Mouse (Mus musculus) cerebellum, adult 11 months (tissue): ENCODE results near the gene Iqsec1.

Source experiments
- DNase-seq: peaks from one replicate; pipeline ENCODE4 v3.0.0; 2022

The Iqsec1 gene

GRCm38 (mm10) chr6:90778841-90779240 lies 209.6 kb downstream of the Iqsec1 start:
- no peak for DNase-seq

GRCm38 (mm10) chr6:90777302-90777701 lies 211.2 kb downstream of the Iqsec1 start:
- DNase-seq = no peak

- DNase-seq = no peak
Observed at GRCm38 (mm10) chr6:90775606-90776005, 212.9 kb downstream of the Iqsec1 start.

GRCm38 (mm10) chr6:90773811-90774233 lies 214.7 kb downstream of the Iqsec1 start:
- DNase-seq = peak; percentile 70

- no peak for DNase-seq
Observed at GRCm38 (mm10) chr6:90772120-90772519, 216.4 kb downstream of the Iqsec1 start.

GRCm38 (mm10) chr6:90768526-90768925 lies 220.0 kb downstream of the Iqsec1 start:
- DNase-seq = no peak

GRCm38 (mm10) chr6:90767874-90768273 lies 220.6 kb downstream of the Iqsec1 start:
- DNase-seq = no peak

GRCm38 (mm10) chr6:90764753-90765152 lies 223.7 kb downstream of the Iqsec1 start:
- DNase-seq = no peak

- DNase-seq = peak; percentile 69
Observed at GRCm38 (mm10) chr6:90763959-90764591, 224.4 kb downstream of the Iqsec1 start.

GRCm38 (mm10) chr6:90763295-90763694 lies 225.2 kb downstream of the Iqsec1 start:
- no peak for DNase-seq

GRCm38 (mm10) chr6:90762120-90762736 lies 226.3 kb downstream of the Iqsec1 start:
- DNase-seq = no peak

GRCm38 (mm10) chr6:90761301-90762056 lies 227.0 kb downstream of the Iqsec1 start:
- DNase-seq = no peak

GRCm38 (mm10) chr6:90760886-90761285 lies 227.6 kb downstream of the Iqsec1 start:
- DNase-seq = no peak

- peak; percentile 72 for DNase-seq
Observed at GRCm38 (mm10) chr6:90759754-90760153, 228.7 kb downstream of the Iqsec1 start.

- no peak for DNase-seq
Observed at GRCm38 (mm10) chr6:90758155-90758554, 230.3 kb downstream of the Iqsec1 start.

GRCm38 (mm10) chr6:90757427-90757883 lies 231.0 kb downstream of the Iqsec1 start:
- DNase-seq = no peak

- no peak for DNase-seq
Observed at GRCm38 (mm10) chr6:90756561-90756960, 231.9 kb downstream of the Iqsec1 start.

GRCm38 (mm10) chr6:90755613-90755941 lies 232.9 kb downstream of the Iqsec1 start:
- DNase-seq = no peak

- no peak for DNase-seq
Observed at GRCm38 (mm10) chr6:90754927-90755612, 233.4 kb downstream of the Iqsec1 start.

- no peak for DNase-seq
Observed at GRCm38 (mm10) chr6:90754093-90754492, 234.4 kb downstream of the Iqsec1 start.

- no peak for DNase-seq
Observed at GRCm38 (mm10) chr6:90753656-90754055, 234.8 kb downstream of the Iqsec1 start.

GRCm38 (mm10) chr6:90751624-90752023 lies 236.9 kb downstream of the Iqsec1 start:
- DNase-seq = no peak

GRCm38 (mm10) chr6:90750091-90750490 lies 238.4 kb downstream of the Iqsec1 start:
- DNase-seq = no peak
